Mouse (Mus musculus) lung, adult 2 months (tissue): ENCODE results near the gene Hist1h2aa.

Experiments
- CTCF ChIP-seq: fragments of 200-500 bp; IDR thresholded peaks from 2 replicates; pipeline ENCODE4 v1.5.1; 2011; ENCODE audit warnings: mild to moderate bottlenecking, low read length, control low read depth; ENCODE audit not compliant: insufficient read depth
- POLR2A ChIP-seq: fragments of 200-500 bp; IDR thresholded peaks from 2 replicates; pipeline ENCODE4 v1.6.1; 2011; ENCODE audit warnings: low read depth, mild to moderate bottlenecking, control low read depth, low read length, borderline replicate concordance; ENCODE audit errors: extremely low read depth

- TF ChIP-seq POLR2A (no peak), CTCF (no peak)
Observed at GRCm38 (mm10) chr13:23971870-23972269, 37.6 kb downstream of the Hist1h2aa start.
